Mouse (Mus musculus): ENCODE measurements around the gene Olfr721-ps1.

Gene Olfr721-ps1

GRCm38 (mm10) chr14:14400998-14401397 lies at the start of gene Olfr721-ps1:
Gene Olfr721-ps1 (plus strand): TSS chr14:14401298.
- DNase-seq: no peak

GRCm38 (mm10) chr14:14351721-14352590 lies 49.1 kb upstream of the Olfr721-ps1 start:
- DNase-seq: no peak

DNA sequence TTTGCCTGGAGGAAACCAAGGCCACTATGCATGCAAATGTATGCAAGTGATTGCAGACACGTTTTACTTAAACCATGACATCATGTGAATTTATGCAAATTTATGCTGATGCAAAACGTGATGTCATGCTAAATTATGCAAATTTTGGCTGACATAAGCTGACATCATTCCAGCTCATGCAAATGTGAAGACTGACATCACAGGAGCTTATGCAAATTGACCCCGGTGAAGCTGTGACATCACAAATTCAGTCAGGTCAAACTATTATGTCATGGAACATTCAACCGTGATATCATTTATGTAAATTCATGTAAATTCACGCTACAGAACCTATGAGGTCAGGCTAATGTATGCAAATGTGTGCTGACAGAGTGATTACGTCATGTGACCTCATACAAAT lies 48.5 kb upstream of the Olfr721-ps1 start:
- DNase-seq: no peak

GRCm38 (mm10) chr14:14353081-14353732 lies 47.9 kb upstream of the Olfr721-ps1 start:
- DNase-seq: no peak

- no peak for DNase-seq
These were observed 47.2 kb upstream of the Olfr721-ps1 start for GRCm38 (mm10) chr14:14353740-14354510.

- no peak for DNase-seq
These were observed 46.4 kb upstream of the Olfr721-ps1 start for GRCm38 (mm10) chr14:14354511-14355359.

GRCm38 (mm10) chr14:14355360-14355646 lies 45.8 kb upstream of the Olfr721-ps1 start:
- no peak for DNase-seq

GRCm38 (mm10) chr14:14395535-14395934 lies 5.6 kb upstream of the Olfr721-ps1 start:
- no peak for DNase-seq

DNA sequence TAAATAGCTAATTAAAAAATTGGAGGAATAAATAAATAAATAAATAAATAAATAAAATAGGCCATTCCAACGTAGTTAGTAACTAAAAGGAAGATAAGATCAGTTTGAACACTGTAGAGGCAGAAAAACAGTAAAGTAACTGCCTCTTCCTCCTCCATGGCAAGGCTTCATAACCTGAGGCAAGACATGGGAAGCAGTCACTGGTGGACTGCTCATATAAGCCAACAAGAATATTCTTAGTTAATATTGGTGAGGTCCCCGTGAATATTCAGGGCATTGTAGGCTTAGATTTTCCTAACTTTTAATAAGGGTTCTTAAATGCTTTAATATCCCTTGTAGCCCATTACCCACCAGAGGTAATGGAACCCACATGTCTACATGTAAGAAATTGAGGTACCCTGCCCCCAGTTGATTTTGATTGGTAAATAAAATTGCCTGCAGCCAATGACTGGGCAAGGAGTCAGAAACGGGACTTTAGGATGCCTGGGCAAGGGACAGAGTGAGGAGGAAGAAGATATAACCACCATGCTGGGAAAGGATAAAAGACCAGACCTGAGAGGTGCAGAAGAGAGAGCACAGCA lies 35.1 kb downstream of the Olfr721-ps1 start:
- DNase-seq: no peak
